Mouse (Mus musculus) liver, embryonic 14.5 days (tissue): ENCODE data around the gene Clnk. TPM values are rescaled to one million over a fixed set of nuclear protein-coding genes. Genes with fewer than 3 reads are reported as not detected.

Source experiments
- ATAC-seq: fragments of 200-750 bp; cut with Nextera tagmentation; 2 replicates; pipeline ENCODE4 v1.8.0; 2017; ENCODE audit warnings: moderate number of reproducible peaks, mild to moderate bottlenecking, moderate library complexity; ENCODE audit not compliant: insufficient read depth
- DNase-seq, 3 experiments: peaks; one replicate each; pipeline ENCODE4 v3.0.0-alpha.2; 2012 to 2013; ENCODE audit warnings: low read depth in 3 of 3, low spot score in 3 of 3
- H3K27ac ChIP-seq: fragments of 300-500 bp; sonication (generic); 2 replicates; pipeline ENCODE4 v1.5.1; 2014; ENCODE audit warnings: moderate library complexity, mild to moderate bottlenecking, control low read depth, inconsistent platforms
- H3K27me3 ChIP-seq: fragments of 300-500 bp; sonication (generic); 2 replicates; pipeline ENCODE4 v1.6.1; 2014; ENCODE audit warnings: mild to moderate bottlenecking, low read length, moderate library complexity; ENCODE audit not compliant: control insufficient read depth, insufficient read depth
- H3K36me3 ChIP-seq: fragments of 300-500 bp; sonication (generic); replicated peaks from 2 replicates; pipeline ENCODE4 v1.6.1; 2014; ENCODE audit warnings: low read depth; ENCODE audit not compliant: control insufficient read depth, insufficient read depth
- H3K4me1 ChIP-seq, 2 experiments: fragments of 200-500 bp in 1 of 2; fragments of 300-500 bp in 1 of 2; sonication (generic) in 1 of 2; replicated peaks; 2 replicates each; pipeline ENCODE4 v1.6.1; 2012 to 2014; ENCODE audit warnings: antibody characterized with exemption in 1 of 2, inconsistent platforms in 1 of 2, low read length in 1 of 2; ENCODE audit not compliant: control insufficient read depth in 2 of 2, insufficient read depth in 2 of 2
- H3K4me2 ChIP-seq: fragments of 300-500 bp; sonication (generic); 2 replicates; pipeline ENCODE4 v1.6.1; 2014; ENCODE audit warnings: low read depth, mild to moderate bottlenecking, control low read depth, moderate library complexity
- H3K4me3 ChIP-seq, 2 experiments: fragments of 200-500 bp in 1 of 2; fragments of 300-500 bp in 1 of 2; sonication (generic) in 1 of 2; 2 replicates each; pipeline ENCODE4 v1.5.1; 2012 to 2014; ENCODE audit warnings: low read depth in 2 of 2, low read length in 2 of 2, mild to moderate bottlenecking in 2 of 2, control low read depth in 1 of 2, inconsistent platforms in 1 of 2, moderate library complexity in 1 of 2; ENCODE audit not compliant: insufficient read depth in 1 of 2
- H3K9ac ChIP-seq: fragments of 300-500 bp; sonication (generic); replicated peaks from 2 replicates; pipeline ENCODE4 v1.6.1; 2014; ENCODE audit warnings: mild to moderate bottlenecking, control low read depth, moderate library complexity
- H3K9me3 ChIP-seq: fragments of 300-500 bp; sonication (generic); 2 replicates; pipeline ENCODE4 v1.6.1; 2016; ENCODE audit warnings: low read length, mixed read lengths; ENCODE audit not compliant: control insufficient read depth
- CTCF ChIP-seq: IDR thresholded peaks from 2 replicates; pipeline ENCODE4 v1.5.1; 2016; ENCODE audit warnings: antibody characterized with exemption, low read depth, control low read depth
- EP300 ChIP-seq: IDR thresholded peaks from 2 replicates; pipeline ENCODE4 v1.6.1; 2016; ENCODE audit warnings: antibody characterized with exemption, low read depth
- WGBS: fragments of 180-500 bp; shearing (Covaris S2); extraction: QIAGEN DNeasy Blood & Tissue Kit; methylation state at CpG from one replicate; pipeline ENCODE4 v1.1.7; 2014; ENCODE audit not compliant: insufficient replicate concordance; 5-methylcytosine and 5-hydroxymethylcytosine counted together
- polyA plus RNA-seq, 2 experiments: library from polyadenylated mRNA; depleted of rRNA in 1 of 2; stranded (reverse) in 1 of 2; unstranded in 1 of 2; fragments of >200 nt; fragmentation: Nextera tagmentation in 1 of 2; extraction: Ambion mirVana in 1 of 2; gene quantifications; 2 replicates each; pipeline versions ENCODE4 v1.2.1 to v1.2.3; 2012 to 2014

Gene Clnk
- polyA plus RNA-seq, 2 experiments = 0.07 to 0.18 TPM

DNA sequence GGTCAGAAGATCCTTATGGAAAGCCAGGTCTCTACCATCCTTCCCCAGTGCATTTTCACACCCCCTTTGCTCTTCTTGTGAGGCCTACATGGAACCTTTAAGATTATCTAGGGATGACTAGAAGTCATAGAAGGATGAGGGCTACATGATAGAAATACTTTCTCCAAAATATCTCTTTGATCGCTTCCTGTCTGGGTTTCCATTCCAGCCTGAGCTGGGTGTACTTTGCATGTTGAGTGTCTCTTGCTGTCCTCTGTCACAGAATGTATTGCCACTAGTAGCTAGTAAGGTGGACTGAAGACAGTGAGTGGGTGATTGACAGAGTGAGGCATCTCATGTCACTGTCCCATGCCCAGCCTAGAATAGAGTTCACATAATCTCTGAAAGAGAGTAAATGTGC, 36.6 kb downstream of the Clnk start:
- Histone ChIP-seq H3K27me3 (no peaks in the 10 kb centered on the region), H3K9me3 (no peaks in the 10 kb centered on the region), H3K4me3 (no peak overlapping the region), H3K4me1 (no peaks in the 10 kb centered on the region), H3K27ac (no peak overlapping the region), H3K4me2 (no peak overlapping the region), H3K36me3 (no peaks in the 10 kb centered on the region), H3K9ac (no peak overlapping the region)
- 69% methylated on average over 1 of the region's 1 CpGs for WGBS
- TF ChIP-seq EP300 = no peak
- TF ChIP-seq CTCF = no peak
- no peak for ATAC-seq
- no peak for DNase-seq

DNA sequence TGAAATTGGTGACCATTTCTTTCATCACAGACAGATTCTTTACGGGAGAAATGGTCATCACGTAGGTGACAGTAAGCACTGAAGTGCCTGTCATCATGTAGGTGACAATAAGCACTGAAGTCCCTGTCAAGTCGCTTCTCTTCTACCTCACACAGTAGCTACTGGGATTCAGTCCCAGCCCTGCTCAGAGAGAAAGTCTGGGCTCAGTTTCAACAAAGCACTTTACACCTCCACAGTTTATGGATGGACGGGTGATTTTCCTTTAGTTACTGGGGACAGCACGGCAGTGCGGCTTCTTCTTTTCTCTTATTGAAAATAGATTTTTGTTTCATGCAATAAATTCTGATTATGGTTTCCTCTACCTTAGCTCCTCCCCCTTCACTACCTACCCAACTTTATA, 49.3 kb downstream of the Clnk start:
- Histone ChIP-seq H3K9ac (no peak overlapping the region), H3K27ac (no peak overlapping the region), H3K4me3 (no peak overlapping the region), H3K4me1 (no peaks in the 10 kb centered on the region), H3K9me3 (no peaks in the 10 kb centered on the region), H3K27me3 (no peaks in the 10 kb centered on the region), H3K4me2 (no peak overlapping the region), H3K36me3 (no peaks in the 10 kb centered on the region)
- DNase-seq = no peak
- no peak for ATAC-seq
- TF ChIP-seq EP300 (no peak), CTCF (no peak)
- 69% methylated on average over 6 of the region's 6 CpGs for WGBS

DNA sequence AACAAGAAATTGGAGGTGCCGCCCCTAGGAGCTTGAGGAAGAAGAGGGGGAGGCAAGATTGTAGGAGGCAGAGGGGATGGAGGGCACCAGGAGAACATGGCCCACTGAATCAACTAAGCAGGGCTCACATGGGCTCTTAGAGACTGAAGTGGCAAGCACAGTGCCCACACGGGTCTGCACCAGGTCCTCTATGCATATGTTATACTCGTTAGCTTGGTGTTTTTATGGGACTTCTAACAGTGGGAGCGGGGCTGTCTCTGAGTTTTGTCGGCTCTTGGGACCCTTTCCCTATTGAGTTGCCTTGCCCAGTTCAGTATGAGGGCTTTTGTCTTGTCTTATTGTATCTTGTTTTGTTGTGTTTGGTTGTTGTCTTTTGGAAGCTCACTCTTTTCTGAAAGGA, 50.0 kb downstream of the Clnk start:
- ATAC-seq (no peak), DNase-seq (no peak)
- Histone ChIP-seq H3K9ac (no peak overlapping the region), H3K36me3 (no peaks in the 10 kb centered on the region), H3K27me3 (no peaks in the 10 kb centered on the region), H3K9me3 (no peaks in the 10 kb centered on the region), H3K27ac (no peak overlapping the region), H3K4me2 (no peak overlapping the region), H3K4me3 (no peak overlapping the region), H3K4me1 (no peaks in the 10 kb centered on the region)
- 56% methylated on average over 5 of the region's 5 CpGs for WGBS
- TF ChIP-seq EP300 (no peak), CTCF (no peak)

DNA sequence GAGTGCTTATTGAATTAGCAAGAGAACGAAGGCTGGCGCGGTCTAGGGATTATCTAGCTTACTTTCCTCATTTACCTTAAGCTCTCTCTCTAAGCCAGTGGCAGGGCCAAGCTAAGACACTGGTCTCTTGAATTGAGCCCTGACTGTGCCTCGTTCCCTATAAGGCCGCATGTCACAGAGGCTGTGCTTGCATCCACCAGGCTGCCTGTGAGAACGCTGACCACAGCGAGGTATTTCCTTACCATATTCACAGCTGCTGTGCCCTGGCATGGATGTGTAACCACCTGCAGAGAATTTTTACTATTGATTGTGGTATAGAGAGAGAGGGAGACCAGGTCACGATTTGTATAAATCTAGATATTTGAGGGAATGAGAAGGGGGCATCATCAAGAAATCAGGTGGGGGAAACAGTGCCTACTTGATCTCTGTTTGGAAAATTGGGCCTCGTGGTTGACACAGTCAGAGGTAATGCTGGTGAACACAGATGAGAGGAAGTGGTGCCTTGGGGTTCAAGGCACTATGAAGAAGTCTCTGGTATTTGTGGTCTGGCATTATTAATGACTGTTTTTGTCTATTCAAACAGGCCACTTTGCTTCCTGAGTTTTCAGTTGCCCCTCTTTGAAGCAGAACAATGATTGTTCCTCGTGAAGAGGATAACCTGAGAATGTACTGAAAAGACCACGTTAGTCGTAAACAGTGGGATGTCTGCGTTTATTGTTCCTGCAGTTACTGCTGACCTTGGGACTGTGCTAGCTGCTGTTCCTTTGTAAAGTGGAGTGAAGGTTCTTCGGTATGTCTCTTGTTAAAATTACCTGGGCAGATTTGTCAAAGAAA, 52.3 kb downstream of the Clnk start:
- H3K9me3 ChIP-seq = no peaks in the 10 kb centered on the region
- no peaks in the 10 kb centered on the region for H3K36me3 ChIP-seq
- H3K4me3 ChIP-seq = no peak overlapping the region
- 33% methylated on average over 14 of the region's 14 CpGs for WGBS
- DNase-seq = no peak
- H3K27me3 ChIP-seq = no peaks in the 10 kb centered on the region
- no peak overlapping the region for H3K9ac ChIP-seq
- TF ChIP-seq EP300 (no peak), CTCF (no peak)
- no peak overlapping the region for H3K4me2 ChIP-seq
- no peak for ATAC-seq
- H3K4me1 ChIP-seq = no peaks in the 10 kb centered on the region
- H3K27ac ChIP-seq = no peak overlapping the region

DNA sequence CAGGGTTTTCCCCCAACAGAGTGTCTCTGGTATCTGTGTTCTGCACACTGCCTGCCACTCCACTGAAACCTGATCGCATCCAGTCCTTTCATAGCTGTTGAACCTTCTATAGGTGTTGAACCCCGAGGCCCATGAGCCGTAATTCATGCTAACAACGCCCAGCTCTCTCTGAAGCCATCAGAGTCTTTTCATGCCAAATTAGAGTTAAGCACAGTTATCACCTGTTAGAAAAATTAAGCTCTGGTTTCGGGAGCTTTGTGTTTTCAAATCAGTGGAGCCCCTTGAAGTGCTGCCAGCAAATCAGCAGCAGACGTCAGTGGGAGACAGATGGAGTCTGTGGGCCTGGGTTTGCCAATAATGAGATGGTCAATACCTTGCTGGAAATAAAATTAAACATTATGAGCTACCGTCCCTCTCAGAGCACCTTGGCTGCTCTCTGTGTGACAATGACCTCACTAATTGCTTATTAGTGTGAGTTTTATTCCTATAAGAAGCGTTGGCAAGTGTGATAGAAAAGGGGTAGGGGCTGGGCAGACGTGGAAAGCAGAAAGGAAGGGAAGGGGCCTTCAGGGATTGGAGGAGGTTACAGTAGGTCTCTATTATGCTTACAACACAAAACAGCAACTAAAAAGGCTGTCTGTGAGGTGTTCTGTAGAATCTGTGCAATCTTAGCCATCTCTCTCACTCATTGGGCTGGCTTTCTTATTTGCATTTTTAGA, 63.1 kb downstream of the Clnk start:
- DNase-seq = no peak
- 58% methylated on average over 9 of the region's 9 CpGs for WGBS
- Histone ChIP-seq H3K27me3 (no peaks in the 10 kb centered on the region), H3K9ac (no peak overlapping the region), H3K36me3 (no peaks in the 10 kb centered on the region), H3K4me2 (no peak overlapping the region), H3K4me1 (no peaks in the 10 kb centered on the region), H3K9me3 (no peaks in the 10 kb centered on the region), H3K27ac (no peak overlapping the region), H3K4me3 (no peak overlapping the region)
- TF ChIP-seq EP300 (no peak), CTCF (no peak)
- no peak for ATAC-seq
